Mouse (Mus musculus) kidney, postnatal 4 days (tissue): ENCODE data around the gene Xylb.

ENCODE experiments used
- DNase-seq, 2 experiments: peaks; one replicate each; pipeline ENCODE4 v3.0.0; 2021; ENCODE audit warnings: mixed read lengths in 2 of 2

Gene Xylb

GRCm38 (mm10) chr9:119402253-119403235, 45.4 kb downstream of the Xylb start:
- peak; percentile 64 to 76 for DNase-seq

- peak; percentile 71 to 83 for DNase-seq
Observed at GRCm38 (mm10) chr9:119403236-119403641, 46.1 kb downstream of the Xylb start.

GRCm38 (mm10) chr9:119404090-119404489, 46.9 kb downstream of the Xylb start:
- no peak for DNase-seq

- DNase-seq = peak; percentile 64 to 81
Observed at GRCm38 (mm10) chr9:119407884-119408283, 50.7 kb downstream of the Xylb start.

- peak in 1 of 2 experiments; percentile 41 for DNase-seq
Observed at GRCm38 (mm10) chr9:119408898-119409664, 51.9 kb downstream of the Xylb start.

- no peak for DNase-seq
Observed at GRCm38 (mm10) chr9:119409864-119410263, 52.7 kb downstream of the Xylb start.

- DNase-seq = peak in 1 of 2 experiments; percentile 38
Observed at GRCm38 (mm10) chr9:119418025-119418424, 60.8 kb downstream of the Xylb start.

- DNase-seq = no peak
Observed at GRCm38 (mm10) chr9:119419852-119420438, 62.8 kb downstream of the Xylb start.

GRCm38 (mm10) chr9:119425217-119425975, 68.2 kb downstream of the Xylb start:
- DNase-seq = peak; percentile 64 to 78

GRCm38 (mm10) chr9:119425976-119426415, 68.8 kb downstream of the Xylb start:
- no peak for DNase-seq

- peak; percentile 34 to 53 for DNase-seq
Observed at GRCm38 (mm10) chr9:119426483-119426882, 69.3 kb downstream of the Xylb start.

- DNase-seq = peak; percentile 92 to 93
Observed at GRCm38 (mm10) chr9:119430311-119430710, 73.1 kb downstream of the Xylb start.

GRCm38 (mm10) chr9:119435855-119436254, 78.7 kb downstream of the Xylb start:
- no peak for DNase-seq

GRCm38 (mm10) chr9:119438065-119438464, 80.9 kb downstream of the Xylb start:
- no peak for DNase-seq

GRCm38 (mm10) chr9:119438498-119439000, 81.4 kb downstream of the Xylb start:
- DNase-seq = no peak
